ENCODE assay signal across 40 mouse cellular contexts in the genomic region with DNA sequence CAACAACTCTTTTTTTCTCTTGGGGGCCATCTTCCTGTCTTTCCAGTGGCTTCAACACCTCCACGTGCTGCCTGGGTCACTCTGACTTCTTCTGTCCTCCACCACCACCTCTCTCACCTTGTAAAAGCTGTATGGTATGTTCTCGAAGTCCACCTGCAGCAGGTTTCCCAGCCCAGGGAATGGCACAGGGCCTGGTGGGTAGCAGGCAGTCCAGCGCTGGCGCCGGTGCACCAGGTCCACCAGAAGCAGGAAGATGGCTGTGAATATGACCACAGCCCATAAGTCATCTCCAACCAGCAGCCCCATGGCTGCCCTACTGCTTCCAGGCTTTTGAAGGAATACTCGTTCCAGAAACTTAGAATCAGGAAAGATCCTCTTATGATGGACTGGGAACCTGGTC. TPM values are rescaled to one million over a fixed set of nuclear protein-coding genes. Genes with fewer than 3 reads are reported as not detected.
DNase-seq lines count a peak whose midpoint lies in the region; ATAC-seq and TF ChIP-seq lines count a peak whose summit lies in the region.
"Had no signal": no experiment of that assay in that cellular context is flagged by ENCODE, and none has a peak within 500 bp of the region (broad histone marks: within the 10 kb centered on the region; RNA-seq: fewer than 3 reads in every experiment).

No protein-coding gene starts in this region.

- ATAC-seq in erythroblast, adult 5-6 weeks (replicated peaks; ENCODE audit: low FRiP score, poor library complexity, severe bottlenecking): no peak
- ATAC-seq in liver, embryonic 12.5 days: no peak
- ATAC-seq in intestine, embryonic 16.5 days: peak; percentile 67
- peak; percentile 25; the same call in 1 of the 2 replicates for ATAC-seq in stomach, embryonic 14.5 days (ENCODE audit: insufficient number of reproducible peaks, insufficient read depth, low FRiP score, low read depth)
- ATAC-seq in hindbrain, embryonic 11.5 days (ENCODE audit: low FRiP score): no peak
- ATAC-seq: activated CD4-positive, CD25-positive, alpha-beta regulatory T cell, adult 4 months; forebrain, postnatal 0 days had no signal

- no peak for TF ChIP-seq CTCF in liver, adult 2 months (IDR thresholded peaks at IDR 0.05; ENCODE audit: low read depth, low read length)

- H3K27ac ChIP-seq in liver, adult 2 months (replicated peaks; ENCODE audit: insufficient read depth, low read depth, low read length): peak overlapping the region; percentile 95
- H3K27ac ChIP-seq in liver, embryonic 12.5 days: no peak overlapping the region
- peak overlapping the region; percentile 90 for H3K27ac ChIP-seq in intestine, embryonic 16.5 days (ENCODE audit: low read length)
- H3K27ac ChIP-seq in stomach, embryonic 14.5 days (ENCODE audit: low read length): peak overlapping the region; percentile 77; the same call in 1 of the 2 replicates
- H3K27ac ChIP-seq in hindbrain, embryonic 11.5 days (ENCODE audit: low read depth, low read length): no peak overlapping the region
- H3K27ac ChIP-seq: embryonic facial prominence, embryonic 10.5 days; embryonic facial prominence, embryonic 15.5 days; hindbrain, embryonic 13.5 days; layer of hippocampus, adult 2 months; left cerebral cortex, adult 2 months; limb, embryonic 12.5 days had no signal

- no peak for DNase-seq in liver, adult 2 months (ENCODE audit: extremely low read depth, low read depth, low spot score)
- DNase-seq in urinary bladder, postnatal 10 days (ENCODE audit: low spot score): no peak
- DNase-seq in hindbrain, embryonic 11.5 days (ENCODE audit: low spot score): no peak
- DNase-seq: adrenal gland, adult 2 months; adrenal gland, postnatal 36 days; cerebellum, adult 2 months; cerebellum, postnatal 14 days; forebrain, postnatal 0 days; gastrocnemius, postnatal 10 days; heart, postnatal 36 days; lung, adult 18-20 months; lung, postnatal 10 days; midbrain, embryonic 14.5 days; retina, postnatal 1 day; right cerebral cortex, postnatal 14 days; thymus, postnatal 14 days had no signal

- H3K9ac ChIP-seq in liver, adult 2 months (ENCODE audit: low read depth, low read length): peak overlapping the region; percentile 85
- no peak overlapping the region for H3K9ac ChIP-seq in liver, embryonic 12.5 days
- H3K9ac ChIP-seq in intestine, embryonic 16.5 days (ENCODE audit: low read depth, low read length): peak overlapping the region; percentile 54; the same call in 1 of the 2 replicates
- no peak overlapping the region for H3K9ac ChIP-seq in stomach, embryonic 14.5 days (replicated peaks; ENCODE audit: low read depth, low read length)
- H3K9ac ChIP-seq in hindbrain, embryonic 11.5 days (ENCODE audit: low read depth, low read length): no peak overlapping the region
- H3K9ac ChIP-seq: embryonic facial prominence, embryonic 15.5 days; forebrain, postnatal 0 days; hindbrain, embryonic 13.5 days; limb, embryonic 12.5 days had no signal

- no peaks in the 10 kb centered on the region; the same call in 1 of the 2 replicates for H3K36me3 ChIP-seq in erythroblast, embryonic 14.5 days (ENCODE audit: control insufficient read depth)
- H3K36me3 ChIP-seq in liver, adult 2 months (ENCODE audit: control insufficient read depth, insufficient read depth, low read length): peaks cover 27% of the 10 kb centered on the region
- H3K36me3 ChIP-seq in liver, embryonic 12.5 days: no peaks in the 10 kb centered on the region
- no peaks in the 10 kb centered on the region for H3K36me3 ChIP-seq in intestine, embryonic 16.5 days (ENCODE audit: control insufficient read depth, insufficient read depth, low read length)
- no peaks in the 10 kb centered on the region for H3K36me3 ChIP-seq in stomach, embryonic 14.5 days (ENCODE audit: control insufficient read depth, insufficient read depth, low read length)
- H3K36me3 ChIP-seq in hindbrain, embryonic 11.5 days (ENCODE audit: control insufficient read depth, insufficient read depth, low read length): no peaks in the 10 kb centered on the region
- H3K36me3 ChIP-seq: embryonic facial prominence, embryonic 10.5 days; embryonic facial prominence, embryonic 15.5 days; hindbrain, embryonic 13.5 days; limb, embryonic 12.5 days had no signal

- TF ChIP-seq POLR2A in liver, adult 2 months (IDR thresholded peaks at IDR 0.05; ENCODE audit: extremely low read depth, insufficient read depth, low read length): peak; percentile 50; the same call in 1 of the 2 replicates

- no peaks in the 10 kb centered on the region for H3K27me3 ChIP-seq in erythroblast, embryonic 14.5 days (ENCODE audit: control insufficient read depth)
- H3K27me3 ChIP-seq in liver, adult 2 months (ENCODE audit: control insufficient read depth, insufficient read depth, low read length): no peaks in the 10 kb centered on the region
- no peaks in the 10 kb centered on the region for H3K27me3 ChIP-seq in liver, embryonic 12.5 days (replicated peaks)
- H3K27me3 ChIP-seq in intestine, embryonic 16.5 days (replicated peaks; ENCODE audit: control insufficient read depth, insufficient read depth, low read length): no peaks in the 10 kb centered on the region
- H3K27me3 ChIP-seq in stomach, embryonic 14.5 days (ENCODE audit: control insufficient read depth, insufficient read depth, low read length): no peaks in the 10 kb centered on the region
- no peaks in the 10 kb centered on the region for H3K27me3 ChIP-seq in hindbrain, embryonic 11.5 days (ENCODE audit: control insufficient read depth, insufficient read depth, low read length)
- H3K27me3 ChIP-seq: embryonic facial prominence, embryonic 15.5 days; hindbrain, embryonic 13.5 days; limb, embryonic 12.5 days had no signal

- 17% methylated on average over 6 of the region's 6 CpGs for WGBS in liver, adult 2 months
- WGBS in liver, embryonic 12.5 days (ENCODE audit: insufficient replicate concordance): 59% methylated on average over 6 of the region's 6 CpGs
- 72% methylated on average over 6 of the region's 6 CpGs for WGBS in intestine, embryonic 16.5 days
- 78% methylated on average over 6 of the region's 6 CpGs for WGBS in stomach, embryonic 14.5 days
- 88% methylated on average over 6 of the region's 6 CpGs for WGBS in hindbrain, embryonic 11.5 days

- H3K4me2 ChIP-seq in liver, embryonic 12.5 days: no peak overlapping the region
- peak overlapping the region; percentile 42 for H3K4me2 ChIP-seq in intestine, embryonic 16.5 days (ENCODE audit: low read depth, low read length)
- H3K4me2 ChIP-seq in stomach, embryonic 14.5 days (replicated peaks; ENCODE audit: low read depth, low read length): no peak overlapping the region
- H3K4me2 ChIP-seq in hindbrain, embryonic 11.5 days (replicated peaks; ENCODE audit: low read depth, low read length): no peak overlapping the region
- H3K4me2 ChIP-seq: embryonic facial prominence, embryonic 15.5 days; heart, embryonic 11.5 days; hindbrain, embryonic 13.5 days; limb, embryonic 12.5 days had no signal

- H3K79me2 ChIP-seq in liver, adult 2 months (ENCODE audit: control insufficient read depth, insufficient read depth, low read length): peaks cover 13% of the 10 kb centered on the region

- no peaks in the 10 kb centered on the region for H3K9me3 ChIP-seq in erythroblast, embryonic 14.5 days (ENCODE audit: control insufficient read depth, low read length)
- no peaks in the 10 kb centered on the region for H3K9me3 ChIP-seq in liver, embryonic 12.5 days (replicated peaks)
- H3K9me3 ChIP-seq in intestine, embryonic 16.5 days (ENCODE audit: control insufficient read depth, low read length): no peaks in the 10 kb centered on the region
- no peaks in the 10 kb centered on the region for H3K9me3 ChIP-seq in stomach, embryonic 14.5 days (ENCODE audit: control insufficient read depth, low read depth, low read length)
- H3K9me3 ChIP-seq in hindbrain, embryonic 11.5 days (ENCODE audit: control insufficient read depth, low read length): no peaks in the 10 kb centered on the region
- H3K9me3 ChIP-seq: embryonic facial prominence, embryonic 10.5 days; embryonic facial prominence, embryonic 15.5 days; hindbrain, embryonic 13.5 days; limb, embryonic 12.5 days had no signal

- no peaks in the 10 kb centered on the region for H3K4me1 ChIP-seq in erythroblast, embryonic 14.5 days (ENCODE audit: control insufficient read depth)
- H3K4me1 ChIP-seq in liver, adult 2 months (ENCODE audit: control insufficient read depth, insufficient read depth, low read length): peaks cover 35% of the 10 kb centered on the region
- no peaks in the 10 kb centered on the region; the same call in 1 of the 2 replicates for H3K4me1 ChIP-seq in liver, embryonic 12.5 days
- peaks cover 11% of the 10 kb centered on the region for H3K4me1 ChIP-seq in intestine, embryonic 16.5 days (ENCODE audit: control insufficient read depth, insufficient read depth, low read length)
- no peaks in the 10 kb centered on the region for H3K4me1 ChIP-seq in stomach, embryonic 14.5 days (ENCODE audit: control insufficient read depth, insufficient read depth, low read length)
- H3K4me1 ChIP-seq in hindbrain, embryonic 11.5 days (replicated peaks; ENCODE audit: control insufficient read depth, insufficient read depth, low read length): no peaks in the 10 kb centered on the region
- H3K4me1 ChIP-seq: embryonic facial prominence, embryonic 10.5 days; embryonic facial prominence, embryonic 15.5 days; hindbrain, embryonic 13.5 days; limb, embryonic 12.5 days had no signal

- peak overlapping the region; percentile 4 for H3K4me3 ChIP-seq in erythroblast, embryonic 14.5 days (replicated peaks)
- peak overlapping the region; percentile 82 for H3K4me3 ChIP-seq in liver, adult 2 months (ENCODE audit: insufficient read depth, low read depth, low read length)
- H3K4me3 ChIP-seq in liver, embryonic 12.5 days: no peak overlapping the region
- H3K4me3 ChIP-seq in intestine, embryonic 16.5 days (ENCODE audit: low read length): peak overlapping the region; percentile 29
- H3K4me3 ChIP-seq in stomach, embryonic 14.5 days (ENCODE audit: low read depth, low read length): no peak overlapping the region
- H3K4me3 ChIP-seq in hindbrain, embryonic 11.5 days (ENCODE audit: low read depth, low read length): no peak overlapping the region
- H3K4me3 ChIP-seq: embryonic facial prominence, embryonic 10.5 days; embryonic facial prominence, embryonic 15.5 days; hindbrain, embryonic 13.5 days; layer of hippocampus, adult 2 months; left cerebral cortex, adult 2 months; limb, embryonic 12.5 days had no signal

RNA-seq across cellular contexts. Expression of gene Cyp2d26, which starts 0.2 kb away (rescaled TPM):
- 0.05 TPM in 1 of 2 replicates, not detected in the other for polyA plus RNA-seq in erythroblast, embryonic 14.5 days (2012)
- not detected in 2 replicates for total RNA-seq in erythroblast, adult 5-6 weeks (2015; ENCODE audit: low replicate concordance)
- not detected in 2 replicates for total RNA-seq in erythroblast, adult 5-6 weeks (2017; ENCODE audit: low replicate concordance)
- total RNA-seq in liver, adult 2 months (2014; rRNA removed): 1,175 and 1,183 TPM in 2 replicates
- 1,819 and 2,020 TPM in 2 replicates for polyA plus RNA-seq in liver, adult 2 months (2012; rRNA removed)
- 2.7 and 3.9 TPM in 2 replicates for polyA plus RNA-seq in liver, embryonic 12.5 days (2016; fragmentation: Nextera tagmentation; extraction: Ambion mirVana)
- polyA plus RNA-seq in intestine, embryonic 16.5 days (2015; fragmentation: Nextera tagmentation; extraction: Ambion mirVana): 25.5 and 40.5 TPM in 2 replicates
- polyA plus RNA-seq in stomach, embryonic 14.5 days (2014; fragmentation: Nextera tagmentation; extraction: Ambion mirVana): 10.7 and 12.1 TPM in 2 replicates
- polyA plus RNA-seq in hindbrain, embryonic 11.5 days (2014; fragmentation: Nextera tagmentation; extraction: Ambion mirVana): not detected in 2 replicates
- total RNA-seq: CH12.LX; ES-E14; forebrain, postnatal 0 days; heart, postnatal 36 days; layer of hippocampus, adult 2 months; layer of hippocampus, postnatal 14 days; left cerebral cortex, adult 2 months; left cerebral cortex, postnatal 25 days; monocyte, adult 5-6 weeks had no signal
- polyA plus RNA-seq: C2C12; embryonic facial prominence, embryonic 10.5 days; embryonic facial prominence, embryonic 15.5 days; forebrain, postnatal 0 days; heart, embryonic 11.5 days; hindbrain, embryonic 13.5 days; limb, embryonic 12.5 days; neural tube, embryonic 14.5 days had no signal

RNA-seq across cellular contexts. Expression of gene Cyp2d40, which starts 29.9 kb away (rescaled TPM):
- not detected in 2 replicates for polyA plus RNA-seq in erythroblast, embryonic 14.5 days (2012)
- not detected in 2 replicates for total RNA-seq in erythroblast, adult 5-6 weeks (2015; ENCODE audit: low replicate concordance)
- total RNA-seq in erythroblast, adult 5-6 weeks (2017; ENCODE audit: low replicate concordance): not detected in 2 replicates
- 44.7 and 107 TPM in 2 replicates for total RNA-seq in liver, adult 2 months (2014; rRNA removed)
- polyA plus RNA-seq in liver, adult 2 months (2012; rRNA removed): 144 and 145 TPM in 2 replicates
- polyA plus RNA-seq in liver, embryonic 12.5 days (2016; fragmentation: Nextera tagmentation; extraction: Ambion mirVana): not detected in 2 replicates
- 0.07 TPM in 1 of 2 replicates, not detected in the other for polyA plus RNA-seq in intestine, embryonic 16.5 days (2015; fragmentation: Nextera tagmentation; extraction: Ambion mirVana)
- not detected in 2 replicates for polyA plus RNA-seq in stomach, embryonic 14.5 days (2014; fragmentation: Nextera tagmentation; extraction: Ambion mirVana)
- not detected in 2 replicates for polyA plus RNA-seq in hindbrain, embryonic 11.5 days (2014; fragmentation: Nextera tagmentation; extraction: Ambion mirVana)
- total RNA-seq: adrenal gland, postnatal 36 days; CH12.LX; ES-E14; forebrain, postnatal 0 days; gastrocnemius, postnatal 10 days; heart, postnatal 36 days; layer of hippocampus, adult 2 months; layer of hippocampus, postnatal 14 days; left cerebral cortex, adult 2 months; left cerebral cortex, postnatal 25 days; monocyte, adult 5-6 weeks had no signal
- polyA plus RNA-seq: activated CD4-positive, CD25-positive, alpha-beta regulatory T cell, adult 4 months; C2C12; cerebellum, adult 2 months; cortical plate, adult 2 months; embryonic facial prominence, embryonic 10.5 days; embryonic facial prominence, embryonic 15.5 days; forebrain, postnatal 0 days; gonadal fat pad, adult 2 months; heart, embryonic 11.5 days; heart, embryonic 16.5 days; hindbrain, embryonic 13.5 days; limb, embryonic 12.5 days; midbrain, embryonic 14.5 days; neural tube, embryonic 14.5 days; urinary bladder, adult 2 months had no signal

Comparison
In these comparisons a context has a peak if more than half of its experiments do, and no peak if none do; other contexts are left out.
1. H3K4me3 ChIP-seq: peak in erythroblast, embryonic 14.5 days (single experiment), liver, adult 2 months (single experiment) and intestine, embryonic 16.5 days (single experiment); none in liver, embryonic 12.5 days (single experiment), stomach, embryonic 14.5 days (single experiment) and hindbrain, embryonic 11.5 days (single experiment).
2. H3K27ac ChIP-seq: peak in liver, adult 2 months (single experiment), intestine, embryonic 16.5 days (single experiment) and stomach, embryonic 14.5 days (single experiment); none in liver, embryonic 12.5 days (single experiment) and hindbrain, embryonic 11.5 days (single experiment).
3. H3K9ac ChIP-seq: peak in liver, adult 2 months (single experiment) and intestine, embryonic 16.5 days (single experiment); none in liver, embryonic 12.5 days (single experiment), stomach, embryonic 14.5 days (single experiment) and hindbrain, embryonic 11.5 days (single experiment).
4. RNA of gene Cyp2d26, which starts 0.2 kb away (polyA plus RNA-seq): 1,819 to 2,020 TPM in liver, adult 2 months; 25.5 to 40.5 TPM in intestine, embryonic 16.5 days, 10.7 to 12.1 TPM in stomach, embryonic 14.5 days, 2.7 to 3.9 TPM in liver, embryonic 12.5 days, 0.05 TPM in erythroblast, embryonic 14.5 days and not detected in hindbrain, embryonic 11.5 days; every median in the first group is over 10 times any median in the second.
5. RNA of gene Cyp2d40, which starts 29.9 kb away (polyA plus RNA-seq): 144 to 145 TPM in liver, adult 2 months; not detected in stomach, embryonic 14.5 days, 0.07 TPM in intestine, embryonic 16.5 days, not detected in erythroblast, embryonic 14.5 days, not detected in liver, embryonic 12.5 days and not detected in hindbrain, embryonic 11.5 days; every median in the first group is over 100 times any median in the second.
6. ATAC-seq: peak in intestine, embryonic 16.5 days (single experiment) and stomach, embryonic 14.5 days (single experiment); none in erythroblast, adult 5-6 weeks (single experiment), liver, embryonic 12.5 days (single experiment) and hindbrain, embryonic 11.5 days (single experiment).